Mouse (Mus musculus) stomach, postnatal 0 days (tissue): ENCODE measurements around the gene Unc13b.

ENCODE experiments used
- CTCF ChIP-seq: IDR thresholded peaks from 2 replicates; pipeline ENCODE4 v1.5.1; 2016; ENCODE audit warnings: antibody characterized with exemption, low read depth, mild to moderate bottlenecking, moderate library complexity
- EP300 ChIP-seq: optimal IDR thresholded peaks from 2 replicates; pipeline ENCODE3; 2016; ENCODE audit warnings: antibody characterized with exemption

DNA sequence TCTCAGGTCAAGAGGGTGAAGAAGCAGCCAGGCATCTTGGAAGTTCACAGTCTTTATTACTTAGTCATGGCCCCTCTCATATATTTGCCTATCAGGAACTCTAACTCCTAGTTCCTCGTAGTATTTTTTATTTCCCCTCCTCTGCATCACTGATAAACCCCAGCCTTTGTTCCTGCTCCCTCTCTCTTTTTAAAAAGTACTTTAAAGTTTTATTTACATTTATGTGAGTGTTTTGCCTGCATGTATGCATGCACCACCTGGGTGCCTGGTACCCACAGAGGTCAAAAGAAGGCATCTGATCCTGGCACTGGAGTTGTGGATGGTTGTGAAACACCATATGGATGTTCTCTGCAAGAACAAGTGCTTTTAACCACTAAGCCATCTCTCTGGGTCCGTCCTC, 207.4 kb downstream of the Unc13b start:
- TF ChIP-seq CTCF: no peak
- TF ChIP-seq EP300: no peak
